Mouse (Mus musculus) CH12.LX (cell line): Measurements from ENCODE around the gene Srp14. TPM values are rescaled to one million over a fixed set of nuclear protein-coding genes. Genes with fewer than 3 reads are reported as not detected.

ENCODE experiments used
- DNase-seq: peaks from one replicate; pipeline ENCODE4 v3.0.0-alpha.2; 2013; ENCODE audit errors: extremely low read depth
- H3K27ac ChIP-seq: 2 replicates; pipeline ENCODE4 v1.5.1; 2012; ENCODE audit warnings: low read depth, mild to moderate bottlenecking, control low read depth, moderate library complexity; ENCODE audit not compliant: insufficient read depth
- H3K27me3 ChIP-seq: replicated peaks from 2 replicates; pipeline ENCODE3; 2012; ENCODE audit warnings: inconsistent platforms
- H3K36me3 ChIP-seq, 2 experiments: replicated peaks in 1 of 2; 2 replicates each; pipeline versions ENCODE3 to v1.6.1; 2012; ENCODE audit warnings: inconsistent platforms in 1 of 2, low read length in 1 of 2, mild to moderate bottlenecking in 1 of 2, mixed read lengths in 1 of 2, moderate library complexity in 1 of 2; ENCODE audit not compliant: control insufficient read depth in 1 of 2, insufficient read depth in 1 of 2
- H3K4me1 ChIP-seq, 2 experiments: 2 replicates each; pipeline ENCODE4 v1.6.1; 2012; ENCODE audit warnings: inconsistent platforms in 1 of 2, moderate library complexity in 1 of 2; ENCODE audit not compliant: insufficient read depth in 2 of 2, control insufficient read depth in 1 of 2
- H3K4me2 ChIP-seq: 2 replicates; pipeline ENCODE4 v1.6.1; 2012; ENCODE audit warnings: low read depth, mild to moderate bottlenecking, control low read depth; ENCODE audit not compliant: poor library complexity, insufficient read depth, severe bottlenecking
- H3K4me3 ChIP-seq, 3 experiments: fragments of 150-350 bp in 1 of 3; sonication (generic) in 1 of 3; replicated peaks in 1 of 3; 2 replicates each; pipeline versions ENCODE3 to v1.5.1; 2011 to 2012; ENCODE audit warnings: low read depth in 2 of 3, low read length in 2 of 3, mild to moderate bottlenecking in 2 of 3, moderate library complexity in 2 of 3, control low read depth in 1 of 3, improper control_type of control experiment in 1 of 3, inconsistent platforms in 1 of 3, mixed read lengths in 1 of 3; ENCODE audit not compliant: poor library complexity in 1 of 3
- H3K79me2 ChIP-seq: replicated peaks from 2 replicates; pipeline ENCODE4 v1.6.1; 2012; ENCODE audit warnings: mild to moderate bottlenecking, moderate library complexity; ENCODE audit not compliant: control insufficient read depth, poor library complexity, insufficient read depth, severe bottlenecking; ENCODE audit errors: extremely low read depth
- H3K9ac ChIP-seq: 2 replicates; pipeline ENCODE4 v1.6.1; 2012; ENCODE audit warnings: low read depth, mild to moderate bottlenecking, control low read depth, moderate library complexity; ENCODE audit not compliant: insufficient read depth
- H3K9me3 ChIP-seq: replicated peaks from 2 replicates; pipeline ENCODE3; 2012; ENCODE audit warnings: low read length, inconsistent platforms, mixed read lengths
- BHLHE40 ChIP-seq: IDR thresholded peaks from 2 replicates; pipeline ENCODE4 v1.6.1; 2011; ENCODE audit warnings: mild to moderate bottlenecking, low read depth, low read length, improper control_type of control experiment
- CHD1 ChIP-seq: IDR thresholded peaks from 2 replicates; pipeline ENCODE4 v1.6.1; 2012; ENCODE audit warnings: low read depth, low read length, improper control_type of control experiment, inconsistent platforms
- CHD2 ChIP-seq: IDR thresholded peaks from 2 replicates; pipeline ENCODE4 v1.6.1; 2011; ENCODE audit warnings: low read length, improper control_type of control experiment
- ELF1 ChIP-seq: IDR thresholded peaks from 2 replicates; pipeline ENCODE4 v1.6.1; 2014; ENCODE audit warnings: low read depth, mild to moderate bottlenecking, inconsistent platforms, low read length, improper control_type of control experiment
- EP300 ChIP-seq: IDR thresholded peaks from 2 replicates; pipeline ENCODE4 v1.6.1; 2011; ENCODE audit warnings: low read length, improper control_type of control experiment
- HCFC1 ChIP-seq: IDR thresholded peaks from 2 replicates; pipeline ENCODE4 v1.6.1; 2012; ENCODE audit warnings: low read depth, mild to moderate bottlenecking, inconsistent platforms, low read length, improper control_type of control experiment
- JUND ChIP-seq: conservative IDR thresholded peaks from 2 replicates; pipeline ENCODE4 v1.6.1; 2011; ENCODE audit warnings: low read depth, low read length, improper control_type of control experiment
- KAT2A ChIP-seq: IDR thresholded peaks from 2 replicates; pipeline ENCODE4 v1.6.1; 2012; ENCODE audit warnings: low read length, improper control_type of control experiment, inconsistent platforms; ENCODE audit not compliant: insufficient replicate concordance
- MEF2A ChIP-seq: IDR thresholded peaks from 2 replicates; pipeline ENCODE4 v1.6.1; 2014; ENCODE audit warnings: low read depth, mild to moderate bottlenecking, inconsistent platforms, low read length, improper control_type of control experiment, borderline replicate concordance
- NELFE ChIP-seq: IDR thresholded peaks from 2 replicates; pipeline ENCODE4 v1.6.1; 2011; ENCODE audit warnings: low read depth, low read length, improper control_type of control experiment
- NRF1 ChIP-seq: IDR thresholded peaks from 2 replicates; pipeline ENCODE4 v1.6.1; 2014; ENCODE audit warnings: low read depth, mild to moderate bottlenecking, inconsistent platforms, low read length, improper control_type of control experiment, moderate library complexity
- PAX5 ChIP-seq: IDR thresholded peaks from 2 replicates; pipeline ENCODE4 v1.6.1; 2012; ENCODE audit warnings: low read length, inconsistent platforms, mixed read lengths
- POLR2A ChIP-seq: IDR thresholded peaks from 2 replicates; pipeline ENCODE4 v1.6.1; 2011; ENCODE audit warnings: low read depth, mild to moderate bottlenecking, improper control_type of control experiment, low read length
- POLR2AphosphoS2 ChIP-seq: IDR thresholded peaks from 2 replicates; pipeline ENCODE4 v1.6.1; 2011; ENCODE audit warnings: low read depth, low read length, improper control_type of control experiment
- RCOR1 ChIP-seq: conservative IDR thresholded peaks from 2 replicates; pipeline ENCODE4 v1.6.1; 2012; ENCODE audit warnings: low read depth, mild to moderate bottlenecking, inconsistent platforms, low read length, improper control_type of control experiment
- SIN3A ChIP-seq: IDR thresholded peaks from 2 replicates; pipeline ENCODE4 v1.6.1; 2012; ENCODE audit warnings: low read length, improper control_type of control experiment, inconsistent platforms
- USF1 ChIP-seq: IDR thresholded peaks from 2 replicates; pipeline ENCODE4 v1.6.1; 2014; ENCODE audit warnings: low read depth, mild to moderate bottlenecking, inconsistent platforms, low read length, improper control_type of control experiment
- USF2 ChIP-seq: conservative IDR thresholded peaks from 2 replicates; pipeline ENCODE4 v1.6.1; 2011; ENCODE audit warnings: low read depth, low read length, improper control_type of control experiment
- ZKSCAN1 ChIP-seq: IDR thresholded peaks from 2 replicates; pipeline ENCODE4 v1.6.1; 2012; ENCODE audit warnings: low read depth, inconsistent platforms, low read length, improper control_type of control experiment, borderline replicate concordance
- ZNF384 ChIP-seq: IDR thresholded peaks from 2 replicates; pipeline ENCODE4 v1.6.1; 2012; ENCODE audit warnings: low read depth, low read length, improper control_type of control experiment, inconsistent platforms
- dilution Hi-C: fragments of 300-500 bp; cut with MboI; formaldehyde crosslinking; loops from 2 replicates; pipeline ENCODE4 v1.14.3; 2020; ENCODE audit warnings: low sequenced_read_pairs; ENCODE audit not compliant: extremely low pct_unique_long_range_greater_than_20kb, extremely low pct_ligation_motif_present
- in situ Hi-C: fragments of 300-500 bp; cut with MboI; formaldehyde crosslinking; loops from 3 replicates; pipeline ENCODE4 v1.14.3; 2019; ENCODE audit warnings: low sequenced_read_pairs, low pct_ligation_motif_present, low pct_unique_long_range_greater_than_20kb, mixed read lengths
- polyA plus RNA-seq: library from polyadenylated mRNA; unstranded; fragments of >175 nt; gene quantifications from 2 replicates; pipeline ENCODE4 v1.2.1, GENCODE M21; 2012; ENCODE audit warnings: low read depth; ENCODE audit not compliant: insufficient read length
- total RNA-seq, 2 experiments: library from RNA; depleted of rRNA; stranded (reverse); fragments of 300-350 nt in 1 of 2; fragments of >200 nt in 1 of 2; gene quantifications; 2 replicates each; pipeline ENCODE4 v1.2.3; 2012 to 2014

The Srp14 gene
- total and polyA plus RNA-seq, 3 experiments = 139 to 215 (median 151) TPM

DNA sequence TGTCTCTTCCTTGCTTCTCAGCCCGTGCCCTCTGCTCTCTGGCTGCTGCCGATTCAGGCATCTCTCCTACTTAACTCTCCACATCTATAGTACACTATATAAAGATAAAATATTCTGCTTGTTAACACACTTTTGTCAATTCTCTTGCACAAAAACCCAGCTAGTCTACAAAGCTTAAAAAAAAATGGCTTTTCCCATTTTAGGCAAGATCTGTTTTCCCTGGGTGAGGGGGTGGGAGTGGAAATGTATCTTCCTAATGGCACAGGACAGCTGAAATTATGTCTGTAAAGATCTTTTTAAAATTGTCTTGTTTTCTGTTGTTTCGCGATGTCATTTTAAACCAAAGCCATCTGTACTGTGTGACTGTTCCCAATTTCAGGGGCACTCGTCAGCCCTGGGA lies 16.0 kb downstream of the Srp14 start:
- H3K27ac ChIP-seq = no peak overlapping the region
- no peaks in the 10 kb centered on the region for H3K79me2 ChIP-seq
- H3K27me3 ChIP-seq = no peaks in the 10 kb centered on the region
- in situ Hi-C loops = no loop called here
- H3K4me2 ChIP-seq = no peak overlapping the region
- H3K9ac ChIP-seq = no peak overlapping the region
- H3K36me3 ChIP-seq = peaks cover 54 to 87% of the 10 kb centered on the region in 2 experiments
- DNase-seq = no peak
- TF ChIP-seq POLR2AphosphoS2 (no peak), KAT2A (no peak), NELFE (no peak), USF1 (no peak), ELF1 (no peak), EP300 (no peak), RCOR1 (no peak)
- dilution Hi-C loops = no loop called here
- no peak overlapping the region for H3K4me3 ChIP-seq
- H3K4me1 ChIP-seq = no peaks in the 10 kb centered on the region
- H3K9me3 ChIP-seq = no peaks in the 10 kb centered on the region

DNA sequence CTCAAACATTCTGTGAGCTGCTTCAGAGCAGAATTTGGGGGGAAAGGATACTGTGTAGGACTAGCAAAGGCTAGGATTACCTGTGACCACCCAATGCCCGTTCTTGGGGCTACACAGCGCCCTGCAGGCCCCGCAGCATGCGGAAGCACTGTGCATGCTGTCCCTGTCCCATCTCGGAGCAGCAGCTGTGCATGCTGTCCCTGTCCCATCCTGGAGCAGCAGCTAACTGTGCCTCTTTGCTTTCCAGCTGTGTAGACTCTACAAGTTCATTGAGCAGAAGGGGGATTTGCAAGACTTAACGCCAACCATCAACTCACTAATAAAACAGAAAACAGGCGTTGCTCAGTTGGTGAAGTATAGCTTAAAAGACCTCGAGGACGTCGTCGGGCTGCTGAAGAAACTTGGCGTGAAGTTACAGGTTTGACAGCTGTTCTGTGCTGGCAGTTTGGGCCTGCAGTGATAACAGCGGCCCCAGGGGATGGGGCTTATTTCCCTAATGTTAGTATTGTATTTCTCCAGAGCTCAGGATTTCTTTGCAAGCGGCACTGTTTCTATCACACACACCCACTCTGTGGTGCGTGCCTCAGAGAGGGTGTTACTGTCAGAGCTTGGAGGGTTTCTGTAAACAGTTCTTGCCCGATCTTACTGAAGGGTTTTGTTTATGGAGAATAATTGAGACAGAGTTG lies 17.9 kb downstream of the Srp14 start:
- TF ChIP-seq POLR2A (no peak), PAX5 (no peak)
- H3K4me2 ChIP-seq = no peak overlapping the region
- no peaks in the 10 kb centered on the region for H3K27me3 ChIP-seq
- no peak overlapping the region for H3K27ac ChIP-seq
- in situ Hi-C loops = no loop called here
- no peak overlapping the region for H3K9ac ChIP-seq
- DNase-seq = no peak
- H3K4me1 ChIP-seq = no peaks in the 10 kb centered on the region
- no peaks in the 10 kb centered on the region for H3K9me3 ChIP-seq
- H3K36me3 ChIP-seq = peaks cover 56 to 86% of the 10 kb centered on the region in 2 experiments
- no peak overlapping the region for H3K4me3 ChIP-seq
- H3K79me2 ChIP-seq = no peaks in the 10 kb centered on the region
- dilution Hi-C loops = no loop called here

DNA sequence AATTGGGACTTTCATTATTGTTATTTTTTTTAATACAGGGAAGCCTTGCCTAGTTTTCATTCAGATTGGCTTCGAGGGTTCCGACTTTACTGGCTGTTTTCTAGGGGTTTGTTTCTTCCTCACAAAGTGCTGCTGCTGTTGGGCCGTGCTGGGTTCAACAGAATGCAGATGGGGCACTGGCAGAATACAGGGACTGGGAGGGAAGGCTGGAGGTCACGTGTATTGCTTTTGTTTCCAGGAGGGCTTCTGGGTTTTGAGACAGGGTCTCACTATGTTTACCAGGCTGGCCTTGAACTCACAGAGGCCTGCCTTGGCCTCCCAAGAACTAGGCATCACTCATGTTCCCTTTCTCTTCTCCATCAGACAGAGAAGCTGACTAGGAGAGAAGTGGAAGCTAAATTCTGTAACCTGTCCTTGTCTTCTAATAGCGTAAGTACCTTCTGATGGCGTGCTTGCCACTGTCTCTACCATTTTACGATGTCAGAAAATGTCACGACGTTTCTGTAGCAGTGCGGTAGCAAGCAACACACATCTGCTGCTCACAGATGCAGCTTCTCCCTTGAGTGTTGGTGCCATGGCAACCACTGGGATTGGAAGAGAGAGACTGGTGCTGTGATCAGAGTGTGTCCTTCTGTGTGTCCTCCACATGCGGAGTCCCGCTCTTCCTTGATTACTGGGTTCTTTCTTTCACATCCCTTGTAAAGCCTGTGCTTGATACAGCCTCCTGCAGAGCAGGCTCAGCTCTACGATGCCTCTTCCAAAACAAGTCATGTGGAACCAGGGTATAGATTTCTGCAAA lies 21.8 kb downstream of the Srp14 start:
- Histone ChIP-seq H3K4me1 (no peaks in the 10 kb centered on the region), H3K4me3 (no peak overlapping the region), H3K9me3 (no peaks in the 10 kb centered on the region)
- TF ChIP-seq BHLHE40 = no peak
- TF ChIP-seq JUND = no peak
- no peak for TF ChIP-seq MEF2A
- TF ChIP-seq HCFC1 = no peak
- TF ChIP-seq CHD2 = no peak
- TF ChIP-seq SIN3A = no peak
- TF ChIP-seq POLR2AphosphoS2 = no peak
- TF ChIP-seq USF2 = no peak
- no peak for TF ChIP-seq NRF1
- no peak for TF ChIP-seq CHD1
- TF ChIP-seq ZKSCAN1 = no peak
- no peak for TF ChIP-seq ZNF384
- TF ChIP-seq, all 38 proteins: peak for 0
- in situ Hi-C loops = no loop called here
- DNase-seq = no peak
- dilution Hi-C loops = no loop called here
- Histone ChIP-seq H3K27me3 (no peaks in the 10 kb centered on the region), H3K9ac (no peak overlapping the region), H3K27ac (no peak overlapping the region), H3K79me2 (no peaks in the 10 kb centered on the region), H3K4me2 (no peak overlapping the region), H3K36me3 (peaks cover 39 to 83% of the 10 kb centered on the region in 2 experiments)
